Mouse (Mus musculus) limb, embryonic 10.5 days (tissue): Measurements from ENCODE around the gene Ephb4. TPM values are rescaled to one million over a fixed set of nuclear protein-coding genes. Genes with fewer than 3 reads are reported as not detected.

Experiments used
- DNase-seq: peaks from one replicate; pipeline ENCODE4 v3.0.0-alpha.2; 2017; ENCODE audit warnings: low spot score
- H3K27ac ChIP-seq: fragments of 300-500 bp; sonication (generic); 2 replicates; pipeline ENCODE4 v1.5.1; 2016; ENCODE audit warnings: mild to moderate bottlenecking
- H3K27me3 ChIP-seq: fragments of 300-500 bp; sonication (generic); 2 replicates; pipeline ENCODE4 v1.6.1; 2016; ENCODE audit warnings: low read depth, mild to moderate bottlenecking; ENCODE audit not compliant: poor library complexity, severe bottlenecking
- H3K36me3 ChIP-seq: fragments of 300-500 bp; sonication (generic); 2 replicates; pipeline ENCODE4 v1.6.1; 2016; ENCODE audit warnings: mild to moderate bottlenecking, moderate library complexity
- H3K4me1 ChIP-seq: fragments of 300-500 bp; sonication (generic); 2 replicates; pipeline ENCODE4 v1.6.1; 2016
- H3K4me3 ChIP-seq: fragments of 300-500 bp; sonication (generic); 2 replicates; pipeline ENCODE4 v1.5.1; 2016; ENCODE audit warnings: mild to moderate bottlenecking, moderate library complexity
- H3K9me3 ChIP-seq: fragments of 300-500 bp; sonication (generic); replicated peaks from 2 replicates; pipeline ENCODE4 v1.6.1; 2016; ENCODE audit warnings: mild to moderate bottlenecking
- whole genome bisulfite sequencing: fragments of 180-500 bp; shearing (Covaris S2); methylation state at CpG from one replicate; pipeline ENCODE4 v1.1.7; 2016; 5-methylcytosine and 5-hydroxymethylcytosine counted together
- polyA plus RNA-seq: library from polyadenylated mRNA; unstranded; fragments of >200 nt; fragmentation: Nextera tagmentation; extraction: Ambion mirVana; gene quantifications from 2 replicates; pipeline ENCODE4 v1.2.1, GENCODE M21; 2016

The Ephb4 gene
- polyA plus RNA-seq, 1 experiment from 2014 or later: 81.0 TPM

DNA sequence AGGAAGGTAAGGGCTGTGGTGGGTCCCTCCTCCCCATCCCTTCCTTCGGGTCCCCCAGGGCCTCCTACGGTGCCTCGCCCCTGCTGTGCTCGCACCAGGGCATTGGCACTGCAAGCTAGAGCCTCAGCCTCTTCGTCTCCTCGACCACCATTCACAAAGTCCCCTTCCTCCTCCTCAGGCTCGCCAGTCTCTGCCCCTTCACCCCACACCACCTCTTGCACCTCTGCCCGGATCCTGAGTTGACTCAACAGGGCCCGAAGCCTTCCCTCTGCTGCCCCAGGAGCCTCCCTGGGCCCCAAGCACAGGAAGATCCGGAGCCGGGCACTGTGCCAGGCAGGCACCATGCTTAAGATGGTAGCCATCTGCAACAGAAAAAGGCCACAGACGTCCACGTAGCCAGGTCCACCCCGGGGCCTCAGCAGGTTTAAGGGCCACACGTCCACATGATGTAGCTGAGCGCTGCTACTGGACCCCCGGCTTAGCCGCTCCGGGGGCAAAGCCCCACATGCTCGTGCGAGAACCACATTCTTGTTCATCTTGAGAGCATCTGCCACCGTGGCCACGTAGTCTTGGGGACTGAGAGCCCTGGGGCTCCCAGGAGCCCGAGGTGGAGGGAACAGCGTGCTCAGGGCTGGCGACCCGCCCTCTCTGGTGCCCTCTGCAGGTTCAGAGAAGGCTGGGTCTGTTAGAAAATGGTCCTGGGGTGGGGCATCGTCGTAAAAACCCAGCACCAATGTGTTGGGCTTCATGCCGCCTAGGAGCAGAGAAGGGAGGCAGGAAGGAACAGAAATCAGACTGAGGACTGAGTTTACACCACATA is 34.6 kb upstream of the Ephb4 start:
- Histone ChIP-seq H3K9me3 (no peaks in the 10 kb centered on the region), H3K4me3 (peak overlapping the region; percentile 75), H3K27ac (peak overlapping the region; percentile 95), H3K36me3 (peaks cover 53% of the 10 kb centered on the region), H3K4me1 (peaks cover 42% of the 10 kb centered on the region), H3K27me3 (no peaks in the 10 kb centered on the region)
- DNase-seq: peak; percentile 61
- 38% methylated on average over 30 of the region's 30 CpGs for WGBS

DNA sequence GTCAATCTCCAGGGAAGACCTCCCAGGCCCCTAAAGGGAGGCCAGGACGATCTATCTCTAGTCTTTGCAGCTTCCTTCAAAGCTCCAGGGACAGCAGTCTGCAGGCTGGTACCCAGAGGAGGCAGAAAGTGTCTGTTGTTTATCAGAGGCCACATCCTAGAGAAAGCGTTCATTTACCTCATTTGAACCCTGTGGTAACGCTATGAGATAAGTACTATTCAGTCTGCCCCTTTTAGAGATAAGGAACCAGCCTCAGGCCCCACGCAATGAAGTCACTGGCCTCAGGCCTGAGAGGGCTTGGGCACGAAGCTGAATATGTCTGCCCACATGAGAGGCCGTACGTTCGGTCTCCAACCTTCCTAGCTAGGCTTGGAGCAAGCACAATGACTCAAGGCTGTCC is 32.5 kb upstream of the Ephb4 start:
- H3K4me3 ChIP-seq: no peak overlapping the region
- peaks cover 33% of the 10 kb centered on the region for H3K4me1 ChIP-seq
- H3K9me3 ChIP-seq: no peaks in the 10 kb centered on the region
- H3K36me3 ChIP-seq: peaks cover 51% of the 10 kb centered on the region
- WGBS: 93% methylated on average over 8 of the region's 8 CpGs
- no peaks in the 10 kb centered on the region for H3K27me3 ChIP-seq
- no peak overlapping the region for H3K27ac ChIP-seq
- no peak for DNase-seq

DNA sequence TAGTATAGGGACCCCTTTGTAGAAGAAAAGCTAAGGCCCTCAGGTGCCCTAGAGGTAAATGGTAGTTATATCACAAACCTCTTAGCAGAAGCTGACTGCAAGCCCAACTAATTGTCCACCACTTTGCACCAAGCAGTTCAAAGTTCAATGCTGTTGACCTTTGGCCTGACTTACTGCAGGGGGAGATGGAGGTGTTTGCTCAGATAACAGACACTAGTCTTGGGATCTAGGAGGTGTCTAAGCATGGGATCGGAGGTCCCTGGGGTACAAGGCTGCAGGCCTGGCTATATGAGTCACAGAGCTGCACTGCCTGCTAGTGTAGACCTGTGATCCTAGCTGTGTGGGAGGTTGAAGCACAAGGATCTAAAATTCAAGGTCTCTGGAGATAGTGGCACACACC is 31.3 kb upstream of the Ephb4 start:
- peaks cover 55% of the 10 kb centered on the region for H3K36me3 ChIP-seq

DNA sequence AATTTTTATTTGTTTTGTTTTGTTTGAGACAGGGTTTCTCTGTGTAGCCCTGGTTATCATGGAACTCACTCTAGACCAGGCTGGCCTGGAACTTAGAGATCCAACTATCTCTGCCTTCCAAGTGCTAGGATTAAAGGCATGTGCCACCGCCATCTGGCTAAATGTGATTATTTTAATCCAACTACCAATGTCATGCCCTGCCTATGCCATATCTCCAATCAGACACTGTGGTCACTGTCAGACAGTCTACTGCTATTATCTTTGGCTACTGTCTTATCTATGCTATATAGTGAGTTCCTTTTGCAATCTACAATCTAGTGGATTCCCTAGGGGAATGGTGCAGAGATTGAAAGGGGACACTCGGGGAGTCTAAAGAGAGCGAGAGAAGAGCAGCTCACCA is 28.9 kb upstream of the Ephb4 start:
- H3K27ac ChIP-seq: no peak overlapping the region
- H3K27me3 ChIP-seq: no peaks in the 10 kb centered on the region
- no peak overlapping the region for H3K4me3 ChIP-seq
- H3K9me3 ChIP-seq: no peaks in the 10 kb centered on the region
- no peaks in the 10 kb centered on the region for H3K4me1 ChIP-seq
- 97% methylated on average over 3 of the region's 3 CpGs for WGBS
- peaks cover 66% of the 10 kb centered on the region for H3K36me3 ChIP-seq
- DNase-seq: no peak

More for the DNA sequence above, 31.3 kb upstream of the Ephb4 start:
- no peak overlapping the region for H3K27ac ChIP-seq
- no peak for DNase-seq
- no peak overlapping the region for H3K4me3 ChIP-seq
- H3K9me3 ChIP-seq: no peaks in the 10 kb centered on the region
- 93% methylated on average over 1 of the region's 1 CpGs for WGBS
- H3K27me3 ChIP-seq: no peaks in the 10 kb centered on the region
- H3K4me1 ChIP-seq: peaks cover 21% of the 10 kb centered on the region

DNA sequence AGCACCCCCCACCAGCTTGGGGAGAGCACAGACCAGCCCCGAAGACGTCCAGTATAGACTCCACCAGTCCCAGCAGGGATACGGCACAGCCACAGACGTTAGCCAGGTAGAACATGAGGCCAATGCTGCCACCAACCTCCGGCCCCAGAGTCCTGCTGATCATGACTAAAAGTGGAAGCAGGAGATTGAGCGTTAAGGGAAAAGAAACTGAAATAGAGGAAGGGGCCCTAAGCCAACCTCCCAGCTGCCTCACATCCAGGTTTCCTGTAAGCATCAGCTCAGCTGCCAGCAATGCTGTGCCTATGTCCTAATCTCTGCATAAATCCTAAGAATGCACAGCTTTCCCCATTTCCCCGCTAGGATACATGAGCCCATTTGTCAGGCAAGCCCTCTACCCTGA is 19.0 kb upstream of the Ephb4 start:
- WGBS: 92% methylated on average over 7 of the region's 7 CpGs
- peaks cover 18% of the 10 kb centered on the region for H3K4me1 ChIP-seq
- no peaks in the 10 kb centered on the region for H3K9me3 ChIP-seq
- H3K4me3 ChIP-seq: no peak overlapping the region
- H3K27me3 ChIP-seq: no peaks in the 10 kb centered on the region
- DNase-seq: no peak
- peaks cover 13% of the 10 kb centered on the region for H3K36me3 ChIP-seq
- no peak overlapping the region for H3K27ac ChIP-seq

DNA sequence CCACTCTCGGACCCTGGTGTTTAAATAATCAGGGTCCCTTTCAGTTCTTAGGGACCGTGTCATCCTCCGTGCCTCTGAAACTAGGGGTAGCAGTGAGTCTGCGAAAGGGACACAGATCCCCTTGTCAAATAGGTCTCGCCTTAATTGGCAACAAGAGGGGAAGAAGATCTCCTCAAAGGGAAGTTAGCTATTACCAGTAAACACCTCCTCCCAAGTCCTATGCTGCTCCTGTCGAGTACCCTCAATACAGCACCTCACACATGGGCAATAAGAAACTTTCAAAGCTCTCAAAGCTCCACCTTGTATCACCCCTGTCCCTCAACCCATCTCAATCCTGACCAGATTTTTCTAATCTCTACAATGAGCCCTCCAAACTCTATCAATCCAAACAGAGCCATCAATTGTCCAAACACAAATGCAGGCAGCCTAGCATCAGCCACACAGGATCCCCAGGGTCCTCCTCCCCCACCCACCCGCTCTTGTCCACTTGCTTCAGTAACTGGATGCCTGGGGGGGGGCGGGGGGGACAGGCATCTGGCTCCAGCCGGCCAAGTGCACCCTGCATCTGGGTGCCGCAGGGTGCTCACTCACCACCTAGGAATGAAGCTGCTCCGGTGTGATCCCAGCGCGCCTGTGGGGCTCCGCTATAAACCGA is 16.9 kb upstream of the Ephb4 start:
- peak overlapping the region; percentile 86 for H3K27ac ChIP-seq
- H3K9me3 ChIP-seq: no peaks in the 10 kb centered on the region
- DNase-seq: no peak
- peaks cover 30% of the 10 kb centered on the region for H3K4me1 ChIP-seq
- no peaks in the 10 kb centered on the region for H3K27me3 ChIP-seq
- H3K4me3 ChIP-seq: peak overlapping the region; percentile 71
- WGBS: 22% methylated on average over 15 of the region's 15 CpGs
- no peaks in the 10 kb centered on the region for H3K36me3 ChIP-seq

DNA sequence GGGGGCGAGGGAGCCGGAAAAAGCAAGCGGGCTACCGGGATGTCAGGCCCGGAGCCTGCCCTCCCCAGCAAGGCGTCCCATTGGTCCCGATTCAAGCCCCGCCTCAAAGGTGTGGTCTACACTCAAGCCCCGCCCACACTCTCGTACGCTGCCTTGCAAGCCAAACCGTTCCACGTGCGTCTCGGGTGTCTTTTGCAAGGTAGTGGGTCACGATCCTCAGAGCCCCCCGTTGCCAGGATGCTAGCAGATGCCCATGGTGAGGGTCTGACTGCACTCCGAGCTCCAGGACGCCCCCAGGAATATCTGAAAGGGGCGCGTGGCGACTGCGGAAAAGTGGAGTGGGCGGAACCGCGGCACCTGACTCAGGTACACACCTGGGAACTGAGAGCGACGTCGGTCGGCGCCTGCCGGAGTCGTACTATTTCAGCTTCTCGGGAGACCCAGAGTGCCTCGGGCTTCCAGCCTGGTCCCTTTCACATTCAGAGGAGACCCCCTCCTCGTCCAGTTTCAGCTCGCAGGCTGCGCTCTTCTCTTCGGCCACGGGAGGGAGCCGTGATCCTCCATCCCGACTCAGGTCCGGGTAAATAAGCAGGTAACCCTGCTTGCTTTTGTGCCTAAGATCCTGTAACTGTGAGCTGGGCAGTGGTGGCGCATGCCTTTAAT is 16.3 kb upstream of the Ephb4 start, which contains the start of gene Slc12a9:
TSS of gene Slc12a9 (minus strand) at position 86 of the 663 bp plus-strand sequence.
- Histone ChIP-seq H3K4me3 (peak within 1 kb of the TSS; percentile 71), H3K27ac (peak within 1 kb of the TSS; percentile 86), H3K36me3 (no peaks in the 10 kb centered on the region), H3K9me3 (no peaks in the 10 kb centered on the region), H3K4me1 (peaks cover 35% of the 10 kb centered on the region), H3K27me3 (no peaks in the 10 kb centered on the region)
- WGBS: under 1% methylated on average over 44 of the region's 44 CpGs
- DNase-seq: peak; percentile 89

DNA sequence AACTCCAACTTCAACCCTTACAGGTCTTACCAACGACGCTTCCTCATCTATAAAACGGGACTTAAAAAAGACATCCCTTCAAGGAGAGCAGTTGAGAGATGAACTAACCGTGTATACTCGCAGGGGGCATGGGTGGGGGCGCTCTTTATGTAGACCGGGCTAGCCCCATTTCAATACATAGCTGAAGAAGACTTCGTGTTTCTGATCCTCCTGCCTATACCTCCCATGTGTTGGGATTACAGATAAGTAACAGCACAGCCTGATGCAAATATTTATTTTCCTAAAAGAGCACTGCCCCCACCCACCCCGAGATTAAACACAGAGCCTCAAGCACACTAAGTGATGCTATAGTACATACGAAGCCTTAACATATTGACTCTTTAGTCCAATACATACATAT is 15.6 kb upstream of the Ephb4 start:
- Histone ChIP-seq H3K27me3 (no peaks in the 10 kb centered on the region), H3K4me3 (no peak overlapping the region), H3K36me3 (no peaks in the 10 kb centered on the region), H3K4me1 (peaks cover 42% of the 10 kb centered on the region), H3K27ac (no peak overlapping the region), H3K9me3 (no peaks in the 10 kb centered on the region)
- WGBS: 65% methylated on average over 10 of the region's 10 CpGs
- DNase-seq: no peak

DNA sequence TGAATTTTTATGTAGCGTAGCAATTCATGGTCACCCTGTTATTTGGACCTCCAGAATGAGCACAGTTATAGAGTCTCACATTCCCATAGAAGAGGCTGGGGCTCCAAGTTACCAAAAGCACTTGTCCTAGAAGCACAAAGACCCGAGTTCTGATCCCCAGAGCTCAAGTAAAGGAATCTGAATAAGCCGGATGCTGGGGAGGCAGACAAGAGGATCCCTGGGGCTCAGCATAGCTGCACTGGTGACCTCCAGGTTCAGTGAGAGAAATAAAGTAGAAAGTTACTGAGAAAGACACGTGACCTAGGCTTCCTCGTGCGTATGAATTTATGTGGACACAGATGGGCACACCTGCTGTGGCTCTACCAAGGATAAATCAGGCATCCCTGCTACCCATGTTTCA is 14.8 kb upstream of the Ephb4 start:
- Histone ChIP-seq H3K9me3 (no peaks in the 10 kb centered on the region), H3K27ac (no peak overlapping the region), H3K27me3 (no peaks in the 10 kb centered on the region), H3K36me3 (no peaks in the 10 kb centered on the region), H3K4me3 (no peak overlapping the region), H3K4me1 (peaks cover 50% of the 10 kb centered on the region)
- 83% methylated on average over 6 of the region's 6 CpGs for WGBS
- no peak for DNase-seq

DNA sequence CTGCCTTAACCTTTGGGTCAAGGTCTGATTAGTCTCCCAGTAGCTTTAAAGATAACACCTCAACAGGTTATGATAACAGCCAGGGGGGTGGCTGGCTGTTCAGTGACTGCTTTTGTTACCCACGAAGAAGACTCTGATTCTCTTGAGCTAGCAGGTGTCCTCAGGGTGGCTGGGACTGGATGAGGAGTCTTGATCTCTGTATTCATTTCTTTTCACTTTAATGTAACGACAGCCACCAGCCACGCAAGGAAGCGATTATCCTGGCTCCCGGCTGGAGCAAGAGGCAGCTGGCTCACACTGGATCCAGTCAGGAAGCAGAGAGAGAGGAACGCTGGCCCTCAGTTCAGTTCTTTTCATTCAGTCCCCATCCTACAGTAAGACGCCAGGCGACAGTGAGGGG is 12.7 kb upstream of the Ephb4 start:
- Histone ChIP-seq H3K27me3 (no peaks in the 10 kb centered on the region), H3K27ac (peak overlapping the region; percentile 87; the same call in 1 of the 2 replicates), H3K4me1 (peaks cover 47% of the 10 kb centered on the region), H3K9me3 (no peaks in the 10 kb centered on the region), H3K36me3 (no peaks in the 10 kb centered on the region), H3K4me3 (no peak overlapping the region)
- WGBS: 52% methylated on average over 8 of the region's 8 CpGs
- no peak for DNase-seq

DNA sequence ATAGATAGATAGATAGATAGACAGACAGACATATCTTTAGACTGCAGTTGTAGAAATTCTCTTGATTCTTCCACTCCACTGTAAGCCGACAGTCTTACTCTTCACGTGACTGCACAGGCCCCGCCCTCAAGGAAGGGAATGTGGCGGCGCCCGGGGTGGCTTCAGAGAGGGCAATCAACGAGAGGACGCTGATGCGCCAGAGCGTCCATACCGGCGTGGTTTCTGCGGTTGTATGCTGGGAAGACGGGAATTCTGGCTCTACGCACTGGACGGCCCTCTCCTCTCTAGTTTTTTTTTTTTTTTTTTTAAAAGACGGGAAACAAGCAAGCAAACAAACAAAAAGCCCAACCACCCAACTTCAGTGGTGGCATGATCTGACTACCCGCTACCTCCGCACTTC is 11.7 kb upstream of the Ephb4 start:
- peaks cover 36% of the 10 kb centered on the region for H3K4me1 ChIP-seq
- no peaks in the 10 kb centered on the region for H3K9me3 ChIP-seq
- WGBS: under 1% methylated on average over 19 of the region's 19 CpGs
- H3K4me3 ChIP-seq: peak overlapping the region; percentile 51
- H3K27me3 ChIP-seq: no peaks in the 10 kb centered on the region
- peak; percentile 87 for DNase-seq
- no peaks in the 10 kb centered on the region for H3K36me3 ChIP-seq
- peak overlapping the region; percentile 87 for H3K27ac ChIP-seq

DNA sequence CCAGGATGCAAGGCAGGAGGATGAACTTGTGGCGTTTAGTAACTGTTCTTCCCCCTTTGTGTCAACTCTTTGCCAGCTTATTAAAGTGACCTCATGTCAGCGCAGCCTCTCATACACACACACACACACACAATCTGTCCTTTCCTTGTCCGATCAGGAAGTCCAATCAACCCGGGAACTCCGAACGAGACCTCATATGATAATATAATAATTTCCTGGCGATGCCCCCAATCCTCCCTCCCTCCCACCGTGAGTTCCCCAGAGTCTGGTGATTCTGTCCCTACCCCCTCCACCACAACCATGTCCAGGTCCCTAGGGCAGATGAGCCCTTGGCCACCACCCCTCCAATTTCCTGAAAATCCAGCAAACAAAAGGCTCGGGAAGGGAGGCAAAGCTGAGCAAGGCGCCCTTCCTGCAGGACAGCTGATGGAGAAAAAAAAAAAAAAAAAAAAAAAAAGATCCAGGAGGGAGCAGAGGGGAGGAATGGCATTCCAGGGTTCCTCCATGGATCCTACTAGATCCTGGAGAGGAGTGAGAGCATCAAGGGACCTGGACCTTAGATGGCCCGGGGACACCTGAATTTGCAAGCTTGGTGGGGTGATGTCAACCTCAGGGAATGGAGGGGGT is 11.1 kb upstream of the Ephb4 start:
- WGBS: 4% methylated on average over 11 of the region's 11 CpGs
- no peaks in the 10 kb centered on the region for H3K27me3 ChIP-seq
- no peaks in the 10 kb centered on the region for H3K36me3 ChIP-seq
- peak overlapping the region; percentile 87 for H3K27ac ChIP-seq
- peak overlapping the region; percentile 51 for H3K4me3 ChIP-seq
- DNase-seq: no peak
- no peaks in the 10 kb centered on the region for H3K9me3 ChIP-seq
- peaks cover 32% of the 10 kb centered on the region for H3K4me1 ChIP-seq
